Mouse (Mus musculus) heart, postnatal 25 days (tissue): ENCODE results near the gene Otog. TPM values are rescaled to one million over a fixed set of nuclear protein-coding genes. Genes with fewer than 3 reads are reported as not detected.

ENCODE experiments used
- DNase-seq: peaks from one replicate; pipeline ENCODE4 v3.0.0; 2022; ENCODE audit warnings: low spot score
- intact Hi-C: fragments of 180-260 bp; cut with DNase I; formaldehyde crosslinking; loops from one replicate; pipeline ENCODE4 v1.15.1; 2025
- total RNA-seq, 2 experiments: library from RNA; stranded (reverse); gene quantifications; 2 replicates each; pipeline ENCODE4 v1.2.3; 2021

The Otog gene
- total RNA-seq, 2 experiments from 2014 or later: not detected

DNA sequence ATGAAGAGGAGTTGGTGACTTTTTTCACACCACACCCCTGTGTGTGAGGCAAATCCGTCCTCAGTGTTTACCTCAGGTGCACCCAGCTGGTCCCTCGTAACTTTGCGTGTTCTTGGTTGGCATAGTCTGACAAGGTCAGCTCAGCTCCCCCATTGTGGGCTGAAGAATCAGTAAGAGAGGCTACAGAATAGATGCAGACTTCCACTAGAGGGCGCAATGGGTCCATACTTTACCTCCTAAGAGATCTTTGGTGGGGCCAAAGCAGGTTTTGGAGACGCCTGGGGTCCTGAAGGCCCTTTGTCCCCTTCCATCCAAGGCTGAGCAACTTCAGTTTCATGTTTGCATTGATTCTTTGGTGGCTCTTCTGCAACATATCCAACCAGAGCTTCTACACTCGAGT lies 39.2 kb downstream of the Otog start:
- DNase-seq: no peak

DNA sequence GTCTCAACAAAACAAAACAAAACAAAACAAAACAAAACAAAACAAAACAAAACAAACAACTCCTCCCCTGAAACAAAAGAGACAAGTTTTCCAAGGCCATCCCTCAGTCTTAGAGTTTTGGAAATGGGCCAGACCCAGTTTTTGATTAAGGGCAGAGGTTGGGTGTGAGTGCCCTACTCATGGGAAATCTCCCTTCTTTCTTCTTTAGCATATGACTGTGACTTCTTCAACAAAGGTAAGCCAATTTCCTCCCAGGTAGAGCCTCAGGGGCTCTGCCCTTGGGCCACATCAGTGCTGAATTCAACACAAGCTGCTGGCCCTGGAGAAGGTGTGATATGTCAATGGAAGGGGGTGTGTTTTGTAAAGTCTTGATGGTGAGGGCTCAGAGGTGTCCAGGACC lies 40.1 kb downstream of the Otog start:
- intact Hi-C loops: loop anchor here (1.0 to 2.0 kb wide), 2 partner anchors 98 to 325 kb away; no protein-coding TSS in a partner anchor
- DNase-seq: no peak

More for the DNA sequence above, 39.2 kb downstream of the Otog start:
- intact Hi-C loops: loop anchor here (1.0 to 2.0 kb wide), 2 partner anchors 99 to 326 kb away; no protein-coding TSS in a partner anchor

DNA sequence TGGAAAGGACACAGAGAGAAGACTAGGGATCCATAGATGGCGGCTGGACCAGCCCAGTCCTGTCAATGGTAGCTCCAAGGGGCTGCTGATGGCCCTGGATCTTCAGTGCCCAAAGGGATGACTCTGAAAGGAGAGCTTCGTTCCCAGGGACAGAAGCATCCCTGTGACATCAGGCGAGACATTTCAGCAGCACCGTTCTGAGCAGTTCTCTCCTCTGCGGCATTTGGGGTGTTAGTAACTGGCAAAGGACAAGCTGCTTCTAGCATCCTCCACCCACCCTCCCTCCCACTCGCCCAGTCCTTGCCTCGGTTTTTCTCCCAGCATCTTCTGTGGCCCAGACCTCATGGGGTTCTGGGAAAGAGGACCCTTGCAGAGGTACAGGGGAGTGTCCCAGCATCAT lies 41.5 kb downstream of the Otog start:
- no peak for DNase-seq
- intact Hi-C loops: no loop called here

GRCm38 (mm10) chr7:46283681-46284080 lies 42.9 kb downstream of the Otog start:
- no peak for DNase-seq
- intact Hi-C loops: no loop called here

- intact Hi-C loops: no loop called here
- DNase-seq: no peak
These were observed 44.5 kb downstream of the Otog start for GRCm38 (mm10) chr7:46285161-46285839.

GRCm38 (mm10) chr7:46286391-46286790 lies 45.6 kb downstream of the Otog start:
- intact Hi-C loops: no loop called here
- no peak for DNase-seq

DNA sequence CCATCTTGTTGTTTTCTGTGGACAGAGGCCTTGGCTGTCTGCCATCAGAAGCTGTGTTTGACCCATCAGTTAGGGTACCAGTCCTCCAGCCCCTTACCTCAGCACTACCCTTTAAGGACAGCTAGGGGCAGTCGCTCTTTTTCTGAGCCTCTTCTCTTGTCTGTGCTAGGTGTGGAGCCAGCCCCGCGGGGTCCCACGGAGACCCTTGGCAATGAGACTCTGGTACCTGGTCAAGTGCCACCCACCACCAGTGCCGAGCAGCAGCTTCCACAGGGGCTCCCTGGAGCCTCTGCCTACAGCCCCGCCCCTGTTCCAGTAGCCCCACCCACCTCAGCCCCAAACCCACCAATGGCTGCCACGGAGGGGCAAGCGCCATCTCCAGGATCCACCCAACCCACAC lies 46.3 kb downstream of the Otog start:
- intact Hi-C loops: no loop called here
- DNase-seq: no peak

DNA sequence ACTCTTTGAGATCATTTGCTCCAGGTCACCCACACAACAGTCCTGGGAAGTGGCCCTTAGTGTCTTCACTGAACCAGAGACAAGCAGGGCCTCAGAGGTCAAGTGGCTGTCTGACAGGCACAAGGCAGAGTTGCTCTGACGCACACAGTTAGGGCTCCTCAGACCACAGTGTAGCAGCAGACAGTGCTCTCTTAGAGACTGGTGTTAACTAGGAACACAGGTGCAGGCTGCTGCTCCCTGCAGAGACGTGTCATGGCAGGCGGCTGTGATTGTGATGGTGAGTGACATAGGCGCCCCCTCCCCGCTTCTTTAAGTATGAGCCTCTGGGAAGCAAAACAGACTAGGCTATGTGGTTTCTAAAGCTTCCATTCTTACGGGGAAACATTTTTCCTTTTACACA lies 55.5 kb downstream of the Otog start:
- no peak for DNase-seq
- intact Hi-C loops: no loop called here

DNA sequence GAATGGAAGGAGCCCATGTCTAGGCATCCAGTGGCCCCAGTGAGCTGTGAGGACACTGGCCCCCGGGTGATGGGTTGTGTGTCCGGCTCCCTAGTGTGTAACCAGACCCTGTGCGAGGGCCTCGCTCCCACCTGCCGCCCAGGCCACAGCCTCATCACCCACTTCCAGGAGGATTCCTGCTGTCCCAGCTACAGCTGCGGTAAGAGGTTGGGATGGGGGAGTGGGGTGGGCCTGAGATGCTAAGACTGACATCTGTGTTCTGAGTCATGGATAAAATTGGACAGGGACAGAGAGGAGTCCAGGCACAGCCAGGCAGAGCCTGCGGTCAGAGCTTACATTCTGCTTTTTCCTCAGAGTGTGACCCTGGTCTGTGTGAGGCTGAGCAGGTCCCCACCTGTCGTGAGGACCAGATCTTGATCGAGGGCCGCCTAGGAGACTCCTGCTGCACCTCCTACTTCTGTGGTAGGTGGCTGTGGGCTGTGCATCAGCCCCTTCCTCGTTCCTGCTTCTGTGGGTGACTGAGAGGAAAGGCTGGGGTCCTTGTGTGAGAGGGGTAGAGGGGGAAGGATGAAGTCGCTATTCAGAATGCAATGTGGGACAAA lies 60.3 kb downstream of the Otog start:
- intact Hi-C loops: no loop called here

GRCm38 (mm10) chr7:46313486-46313885 lies 72.7 kb downstream of the Otog start:
- no peak for DNase-seq
- intact Hi-C loops: no loop called here

More for the DNA sequence above, 60.3 kb downstream of the Otog start:
- no peak for DNase-seq

- no peak for DNase-seq
- intact Hi-C loops: no loop called here
These were observed 73.6 kb downstream of the Otog start for GRCm38 (mm10) chr7:46314220-46315009.

DNA sequence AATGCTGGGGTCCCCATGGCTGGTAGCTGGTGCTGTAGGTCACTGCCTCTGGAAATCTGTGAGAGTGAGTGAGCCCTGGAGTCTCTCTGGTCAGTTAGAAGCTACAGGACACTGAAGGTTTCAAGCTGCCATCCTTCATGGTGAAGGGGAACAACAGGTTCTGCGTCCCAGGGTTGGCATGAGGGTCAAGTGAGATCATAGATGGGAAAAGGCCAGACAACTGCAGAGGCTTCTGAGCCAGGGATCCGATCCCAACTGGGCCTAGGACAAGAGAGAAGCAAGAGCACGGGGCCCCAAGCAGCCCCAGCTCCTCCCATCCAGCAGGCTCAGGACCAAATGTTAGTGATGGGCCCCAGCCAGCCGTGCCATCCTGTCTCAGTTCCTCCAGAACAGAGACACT lies 74.9 kb downstream of the Otog start:
- DNase-seq: no peak
- intact Hi-C loops: no loop called here

GRCm38 (mm10) chr7:46316948-46317347 lies 76.2 kb downstream of the Otog start:
- intact Hi-C loops: no loop called here
- DNase-seq: no peak

GRCm38 (mm10) chr7:46321242-46321641 lies 80.5 kb downstream of the Otog start:
- intact Hi-C loops: no loop called here
- DNase-seq: no peak

DNA sequence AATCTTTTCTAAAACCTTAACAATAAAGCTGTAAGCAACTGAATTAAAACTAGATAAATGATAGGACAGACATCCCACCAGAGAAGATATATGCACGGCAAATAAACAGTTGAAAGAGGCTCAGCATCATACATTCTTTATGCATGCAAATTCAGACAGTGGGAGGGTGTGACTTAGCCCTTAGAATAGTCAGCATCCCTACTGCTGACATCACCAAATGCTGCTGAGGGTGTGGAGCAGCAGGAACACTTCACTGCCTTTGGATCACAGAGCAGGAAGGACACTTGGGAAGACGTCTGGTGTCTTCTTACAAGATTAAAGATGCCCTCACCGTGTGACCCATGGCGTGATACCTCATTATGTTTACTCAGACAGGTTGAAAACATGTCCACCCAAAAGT lies 87.1 kb downstream of the Otog start:
- DNase-seq: no peak
- intact Hi-C loops: no loop called here

DNA sequence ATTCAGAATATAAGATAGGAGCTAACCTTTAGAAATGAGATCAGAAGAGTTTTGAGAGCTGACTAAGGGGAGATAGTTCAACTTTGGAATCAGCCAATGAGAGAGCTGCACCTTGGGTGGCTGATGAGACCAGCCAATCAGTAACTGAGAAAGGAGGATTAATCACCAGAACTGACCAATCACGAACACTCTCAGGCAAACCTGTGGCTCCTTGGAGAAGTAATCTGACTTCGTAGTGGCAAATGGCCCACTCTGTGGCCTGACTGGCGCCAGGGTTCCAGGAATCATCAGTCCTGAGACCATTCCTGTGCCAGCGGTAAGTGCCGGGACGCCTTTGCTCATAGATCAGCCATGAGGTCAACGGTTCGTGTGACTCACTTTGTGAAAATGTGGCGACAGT lies 96.6 kb downstream of the Otog start:
- no peak for DNase-seq
- intact Hi-C loops: no loop called here

DNA sequence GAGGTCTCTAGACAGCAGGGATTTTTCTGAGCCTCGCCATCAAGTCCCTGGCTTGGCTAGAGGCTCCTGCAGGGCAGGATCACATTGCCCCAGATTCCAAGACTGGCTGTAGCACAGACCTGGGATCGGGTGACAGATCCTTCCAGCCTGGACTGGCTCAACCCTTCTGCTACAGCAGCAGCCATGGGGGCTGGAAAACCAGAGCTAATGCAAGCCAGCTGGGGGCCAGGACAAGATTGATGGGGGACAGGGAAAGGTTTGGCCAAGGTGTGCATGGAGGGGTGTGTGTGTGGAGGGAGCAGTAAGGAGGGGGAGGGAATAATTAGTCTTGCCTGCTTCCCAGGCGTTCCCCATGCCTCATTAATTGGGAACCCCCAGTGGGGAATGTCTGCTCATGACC lies 99.0 kb downstream of the Otog start:
- intact Hi-C loops: no loop called here
- no peak for DNase-seq

DNA sequence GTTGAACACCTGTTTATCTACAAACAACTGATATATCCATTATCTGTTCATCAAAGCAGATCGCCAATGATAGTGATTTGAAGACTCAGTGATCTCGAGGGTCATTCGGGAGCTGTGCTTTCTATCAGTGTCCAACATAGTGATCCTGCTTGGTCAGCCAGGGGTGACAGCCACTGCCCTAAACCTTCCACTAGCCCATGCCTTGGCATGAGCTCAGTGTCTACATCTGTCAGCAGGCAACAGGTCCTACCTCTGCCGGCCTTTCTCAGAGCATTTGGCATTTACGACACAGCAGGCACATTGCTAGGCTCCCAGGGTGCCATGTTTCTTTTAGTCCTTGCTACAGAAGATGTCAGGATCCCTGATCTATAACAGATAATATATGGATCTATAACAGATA lies 99.5 kb downstream of the Otog start:
- intact Hi-C loops: no loop called here
- DNase-seq: no peak

DNA sequence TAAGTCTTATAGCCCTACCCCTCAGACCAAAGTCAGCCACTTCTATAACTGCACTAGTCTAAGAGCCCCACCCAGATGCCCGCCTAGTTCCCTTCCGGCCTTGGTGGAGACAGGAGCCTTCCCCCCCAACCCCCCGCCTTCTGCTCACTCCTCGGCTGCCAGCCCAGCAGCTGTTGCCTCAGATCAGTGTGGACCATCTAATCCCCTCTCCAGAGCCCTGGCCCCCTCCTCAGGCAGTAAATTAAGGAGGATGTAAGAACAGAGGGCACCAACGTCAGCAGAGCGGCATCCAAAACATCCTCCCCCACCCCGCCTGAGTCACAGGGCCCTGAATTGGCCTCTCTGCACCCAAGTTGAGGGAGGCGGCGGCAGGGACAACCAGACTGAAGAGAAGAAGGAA lies 100.7 kb downstream of the Otog start:
- intact Hi-C loops: no loop called here
- DNase-seq: no peak

GRCm38 (mm10) chr7:46347692-46348091 lies 106.9 kb downstream of the Otog start:
- no peak for DNase-seq
- intact Hi-C loops: no loop called here

GRCm38 (mm10) chr7:46348813-46349212 lies 108.0 kb downstream of the Otog start:
- intact Hi-C loops: no loop called here
- no peak for DNase-seq
